Mouse (Mus musculus): ENCODE data around the gene Sema3g.

DNA sequence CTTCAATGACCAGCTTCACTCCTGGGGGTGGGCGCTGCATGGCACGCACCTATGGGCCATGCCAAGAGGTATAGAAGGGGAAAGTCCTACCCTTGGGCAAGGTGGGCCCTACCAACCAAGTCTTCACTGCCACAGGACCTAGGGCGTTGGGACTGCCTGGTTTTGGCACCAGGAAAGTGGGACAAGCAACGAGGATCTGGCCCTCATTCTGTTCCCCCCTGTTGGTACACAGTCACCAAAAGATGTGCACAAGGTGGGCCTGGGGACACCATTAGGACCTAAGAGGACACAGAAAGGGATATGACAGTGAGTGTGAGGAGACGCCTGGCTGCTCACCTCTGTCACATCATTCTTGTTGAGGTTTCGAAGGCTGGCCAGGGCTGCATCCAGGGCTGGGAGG, 53.5 kb downstream of the Sema3g start:
- TF ChIP-seq CTCF (IDR thresholded peaks at IDR 0.05; ENCODE audit: extremely low read depth, insufficient read length, insufficient replicate concordance, low read depth, low read length) (no peak), POLR2A (IDR thresholded peaks at IDR 0.05; ENCODE audit: low read depth, low read length) (no peak)

All from small intestine, adult 2 months (tissue).